Mouse (Mus musculus) forebrain, embryonic 11.5 days (tissue): ENCODE data around the gene Hba-x. TPM values are rescaled to one million over a fixed set of nuclear protein-coding genes. Genes with fewer than 3 reads are reported as not detected.

Source experiments
- ATAC-seq: fragments of 200-750 bp; cut with Nextera tagmentation; replicated peaks from 2 replicates; pipeline ENCODE4 v1.8.0; 2017; ENCODE audit warnings: moderate TSS enrichment; ENCODE audit not compliant: low FRiP score
- DNase-seq: peaks from one replicate; pipeline ENCODE4 v3.0.0-alpha.2; 2017; ENCODE audit warnings: low spot score
- H3K27ac ChIP-seq: fragments of 300-500 bp; sonication (generic); 2 replicates; pipeline ENCODE4 v1.5.1; 2014; ENCODE audit warnings: low read depth, low read length
- H3K27me3 ChIP-seq: fragments of 300-500 bp; sonication (generic); 2 replicates; pipeline ENCODE4 v1.6.1; 2014; ENCODE audit warnings: mild to moderate bottlenecking, low read length, mixed read lengths; ENCODE audit not compliant: control insufficient read depth, insufficient read depth
- H3K36me3 ChIP-seq: fragments of 300-500 bp; sonication (generic); 2 replicates; pipeline ENCODE4 v1.6.1; 2014; ENCODE audit warnings: mild to moderate bottlenecking, low read length, moderate library complexity, mixed read lengths; ENCODE audit not compliant: control insufficient read depth, insufficient read depth
- H3K4me1 ChIP-seq: fragments of 300-500 bp; sonication (generic); replicated peaks from 2 replicates; pipeline ENCODE4 v1.6.1; 2014; ENCODE audit warnings: low read length, mixed read lengths; ENCODE audit not compliant: control insufficient read depth, insufficient read depth
- H3K4me2 ChIP-seq: fragments of 300-500 bp; sonication (generic); 2 replicates; pipeline ENCODE4 v1.6.1; 2014; ENCODE audit warnings: low read depth, mild to moderate bottlenecking, low read length, moderate library complexity, mixed read lengths; ENCODE audit not compliant: severe bottlenecking
- H3K4me3 ChIP-seq: fragments of 300-500 bp; sonication (generic); 2 replicates; pipeline ENCODE4 v1.5.1; 2014; ENCODE audit warnings: low read depth, low read length
- H3K9ac ChIP-seq: fragments of 300-500 bp; sonication (generic); 2 replicates; pipeline ENCODE4 v1.6.1; 2014; ENCODE audit warnings: low read length
- H3K9me3 ChIP-seq: fragments of 300-500 bp; sonication (generic); 2 replicates; pipeline ENCODE4 v1.6.1; 2016; ENCODE audit warnings: low read length, mixed read lengths; ENCODE audit not compliant: control insufficient read depth
- WGBS: fragments of 180-500 bp; shearing (Covaris S2); extraction: QIAGEN DNeasy Blood & Tissue Kit; methylation state at CpG from one replicate; pipeline ENCODE4 v1.1.7; 2014; 5-methylcytosine and 5-hydroxymethylcytosine counted together
- polyA plus RNA-seq: library from polyadenylated mRNA; unstranded; fragments of >200 nt; fragmentation: Nextera tagmentation; extraction: Ambion mirVana; gene quantifications from 2 replicates; pipeline ENCODE4 v1.2.1, GENCODE M21; 2014

The Hba-x gene
- polyA plus RNA-seq, result 3,449 and 3,516 TPM in 2 replicates

GRCm38 (mm10) chr11:32276347-32276746 lies at the start of gene Hba-x:
TSS of gene Hba-x (plus strand) at chr11:32276400.
- Histone ChIP-seq H3K4me1 (no peaks in the 10 kb centered on the region), H3K9me3 (no peaks in the 10 kb centered on the region), H3K9ac (no peak within 1 kb of the TSS), H3K27ac (no peak within 1 kb of the TSS), H3K27me3 (no peaks in the 10 kb centered on the region), H3K36me3 (no peaks in the 10 kb centered on the region), H3K4me2 (no peak within 1 kb of the TSS), H3K4me3 (no peak within 1 kb of the TSS)
- 62% methylated on average over 3 of the region's 3 CpGs for WGBS
- no peak for DNase-seq
- ATAC-seq, result no peak; the same call in 1 of the 2 replicates

GRCm38 (mm10) chr11:32227041-32227440 lies 49.2 kb upstream of the Hba-x start:
- Histone ChIP-seq H3K4me1 (peaks cover 10% of the 10 kb centered on the region), H3K27ac (no peak overlapping the region; the same call in 1 of the 2 replicates), H3K4me2 (peak overlapping the region; percentile 69), H3K9me3 (no peaks in the 10 kb centered on the region), H3K9ac (peak overlapping the region; percentile 85), H3K4me3 (peak overlapping the region; percentile 59), H3K27me3 (peaks cover 11% of the 10 kb centered on the region; the same call in 1 of the 2 replicates), H3K36me3 (peaks cover 6% of the 10 kb centered on the region; the same call in 1 of the 2 replicates)
- no peak for ATAC-seq
- no peak for DNase-seq
- 36% methylated on average over 1 of the region's 1 CpGs for WGBS

- Histone ChIP-seq H3K9me3 (no peaks in the 10 kb centered on the region), H3K4me2 (no peak overlapping the region), H3K4me1 (peaks cover 5% of the 10 kb centered on the region; the same call in 1 of the 2 replicates), H3K27ac (no peak overlapping the region), H3K27me3 (peaks cover 6% of the 10 kb centered on the region; the same call in 1 of the 2 replicates), H3K9ac (no peak overlapping the region), H3K4me3 (no peak overlapping the region), H3K36me3 (peaks cover 6% of the 10 kb centered on the region; the same call in 1 of the 2 replicates)
- WGBS, result 92% methylated on average over 9 of the region's 9 CpGs
- ATAC-seq (no peak), DNase-seq (no peak)
Measured at GRCm38 (mm10) chr11:32227555-32227954, 48.6 kb upstream of the Hba-x start.

GRCm38 (mm10) chr11:32228292-32228845 lies 47.8 kb upstream of the Hba-x start:
- Histone ChIP-seq H3K4me1 (peaks cover 2% of the 10 kb centered on the region; the same call in 1 of the 2 replicates), H3K4me3 (no peak overlapping the region), H3K4me2 (no peak overlapping the region), H3K9me3 (no peaks in the 10 kb centered on the region), H3K27ac (no peak overlapping the region), H3K36me3 (peaks cover 6% of the 10 kb centered on the region; the same call in 1 of the 2 replicates), H3K27me3 (no peaks in the 10 kb centered on the region; the same call in 1 of the 2 replicates), H3K9ac (no peak overlapping the region)
- DNase-seq, result no peak
- 92% methylated on average over 3 of the region's 3 CpGs for WGBS
- no peak for ATAC-seq

- H3K9ac ChIP-seq, result no peak overlapping the region
- H3K4me1 ChIP-seq, result peaks cover 2% of the 10 kb centered on the region; the same call in 1 of the 2 replicates
- no peaks in the 10 kb centered on the region for H3K27me3 ChIP-seq
- H3K36me3 ChIP-seq, result peaks cover 6% of the 10 kb centered on the region; the same call in 1 of the 2 replicates
- no peak overlapping the region for H3K27ac ChIP-seq
- no peak for ATAC-seq
- DNase-seq, result no peak
- 91% methylated on average over 4 of the region's 4 CpGs for whole genome bisulfite sequencing
- H3K4me3 ChIP-seq, result no peak overlapping the region
- no peak overlapping the region for H3K4me2 ChIP-seq
- no peaks in the 10 kb centered on the region for H3K9me3 ChIP-seq
Measured at GRCm38 (mm10) chr11:32230220-32230619, 46.0 kb upstream of the Hba-x start.

GRCm38 (mm10) chr11:32231125-32231524 lies 45.1 kb upstream of the Hba-x start:
- ATAC-seq, result no peak

GRCm38 (mm10) chr11:32232848-32233247 lies 43.4 kb upstream of the Hba-x start:
- H3K36me3 ChIP-seq, result peaks cover 6% of the 10 kb centered on the region; the same call in 1 of the 2 replicates
- no peaks in the 10 kb centered on the region for H3K27me3 ChIP-seq
- ATAC-seq (no peak), DNase-seq (no peak)
- no peak overlapping the region for H3K9ac ChIP-seq
- 85% methylated on average over 10 of the region's 10 CpGs for WGBS
- H3K4me3 ChIP-seq, result no peak overlapping the region
- H3K4me2 ChIP-seq, result no peak overlapping the region
- H3K4me1 ChIP-seq, result no peaks in the 10 kb centered on the region
- H3K9me3 ChIP-seq, result no peaks in the 10 kb centered on the region
- no peak overlapping the region for H3K27ac ChIP-seq

More at GRCm38 (mm10) chr11:32231125-32231524, 45.1 kb upstream of the Hba-x start:
- 95% methylated on average over 2 of the region's 2 CpGs for WGBS
- Histone ChIP-seq H3K4me2 (no peak overlapping the region), H3K9ac (no peak overlapping the region), H3K27me3 (no peaks in the 10 kb centered on the region), H3K4me1 (peaks cover 2% of the 10 kb centered on the region; the same call in 1 of the 2 replicates), H3K27ac (no peak overlapping the region), H3K36me3 (peaks cover 6% of the 10 kb centered on the region; the same call in 1 of the 2 replicates), H3K4me3 (no peak overlapping the region), H3K9me3 (no peaks in the 10 kb centered on the region)
- DNase-seq, result no peak

GRCm38 (mm10) chr11:32233895-32234294 lies 42.3 kb upstream of the Hba-x start:
- H3K27ac ChIP-seq, result no peak overlapping the region
- WGBS, result 88% methylated on average over 3 of the region's 3 CpGs
- DNase-seq, result no peak

More at GRCm38 (mm10) chr11:32233895-32234294, 42.3 kb upstream of the Hba-x start:
- no peak overlapping the region for H3K4me3 ChIP-seq
- peaks cover 6% of the 10 kb centered on the region; the same call in 1 of the 2 replicates for H3K36me3 ChIP-seq
- H3K9ac ChIP-seq, result no peak overlapping the region
- H3K4me2 ChIP-seq, result no peak overlapping the region
- ATAC-seq, result no peak
- no peaks in the 10 kb centered on the region for H3K27me3 ChIP-seq
- H3K9me3 ChIP-seq, result no peaks in the 10 kb centered on the region
- no peaks in the 10 kb centered on the region for H3K4me1 ChIP-seq
